Comparison of ENCODE assay signal across 8 mouse cellular contexts in the genomic region with DNA sequence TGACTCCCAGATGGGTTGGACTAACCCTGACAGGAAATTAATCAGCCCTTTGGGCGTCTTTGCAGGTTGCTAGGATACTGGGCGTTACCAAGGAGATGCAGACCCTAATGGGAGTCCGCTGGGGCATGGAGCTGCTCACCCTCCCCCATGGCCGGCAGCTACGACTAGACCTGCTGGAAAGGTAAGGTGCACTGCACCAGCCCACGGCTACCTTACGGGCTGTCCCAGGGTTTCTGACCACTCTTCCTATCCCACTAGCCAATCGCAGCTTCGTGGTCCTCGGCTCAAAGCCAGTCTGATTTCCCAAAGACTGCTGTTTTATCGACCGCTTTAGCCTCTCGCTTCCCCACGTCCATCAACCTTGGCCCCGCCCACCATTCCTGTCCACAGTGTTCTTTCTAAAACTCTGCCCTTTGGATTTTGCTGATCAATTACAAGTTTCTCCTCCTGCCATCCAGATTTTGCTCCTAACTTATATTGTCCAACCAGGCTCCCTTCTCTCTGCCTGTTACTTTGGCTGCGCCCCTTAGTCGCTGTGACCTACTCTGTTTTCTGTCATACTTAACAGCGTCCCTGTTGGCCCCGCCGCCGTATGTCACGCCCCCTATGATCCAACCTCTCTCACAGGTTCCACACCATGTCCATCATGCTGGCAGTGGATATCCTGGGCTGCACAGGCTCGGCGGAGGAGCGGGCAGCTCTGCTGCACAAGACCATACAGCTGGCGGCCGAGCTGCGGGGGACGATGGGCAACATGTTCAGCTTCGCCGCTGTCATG. TPM values are rescaled to one million over a fixed set of nuclear protein-coding genes. Genes with fewer than 3 reads are reported as not detected.
DNase-seq lines count a peak whose midpoint lies in the region; ATAC-seq lines count a peak whose summit lies in the region.

No protein-coding gene starts in this region.

- H3K27me3 ChIP-seq in erythroblast, embryonic 14.5 days (ENCODE audit: control insufficient read depth), result no peaks in the 10 kb centered on the region
- no peaks in the 10 kb centered on the region for H3K27me3 ChIP-seq in kidney, embryonic 14.5 days (ENCODE audit: control insufficient read depth, insufficient read depth, low read length)
- H3K27me3 ChIP-seq in lung, embryonic 16.5 days (ENCODE audit: control insufficient read depth, insufficient read depth, low read depth, low read length), result no peaks in the 10 kb centered on the region
- no peaks in the 10 kb centered on the region for H3K27me3 ChIP-seq in stomach, embryonic 14.5 days (ENCODE audit: control insufficient read depth, insufficient read depth, low read length)

- H3K4me2 ChIP-seq in kidney, embryonic 14.5 days (replicated peaks; ENCODE audit: low read depth, low read length), result peak overlapping the region; percentile 51
- H3K4me2 ChIP-seq in lung, embryonic 16.5 days (ENCODE audit: low read depth, low read length), result peak overlapping the region; percentile 56
- peak overlapping the region; percentile 44 for H3K4me2 ChIP-seq in stomach, embryonic 14.5 days (replicated peaks; ENCODE audit: low read depth, low read length)

- H3K36me3 ChIP-seq in erythroblast, embryonic 14.5 days (ENCODE audit: control insufficient read depth), result no peaks in the 10 kb centered on the region; the same call in 1 of the 2 replicates
- H3K36me3 ChIP-seq in kidney, embryonic 14.5 days (ENCODE audit: control insufficient read depth, insufficient read depth, low read length), result peaks cover 38% of the 10 kb centered on the region
- H3K36me3 ChIP-seq in lung, embryonic 16.5 days (ENCODE audit: control insufficient read depth, insufficient read depth, low read length), result peaks cover 2% of the 10 kb centered on the region; the same call in 1 of the 2 replicates
- H3K36me3 ChIP-seq in stomach, embryonic 14.5 days (ENCODE audit: control insufficient read depth, insufficient read depth, low read length), result peaks cover 22% of the 10 kb centered on the region

- no peaks in the 10 kb centered on the region for H3K4me1 ChIP-seq in erythroblast, embryonic 14.5 days (ENCODE audit: control insufficient read depth)
- H3K4me1 ChIP-seq in kidney, embryonic 14.5 days (ENCODE audit: control insufficient read depth, insufficient read depth, low read length), result no peaks in the 10 kb centered on the region
- peaks cover 3% of the 10 kb centered on the region; the same call in 1 of the 2 replicates for H3K4me1 ChIP-seq in lung, embryonic 16.5 days (replicated peaks; ENCODE audit: control insufficient read depth, insufficient read depth, low read length)
- peaks cover 7% of the 10 kb centered on the region; the same call in 1 of the 2 replicates for H3K4me1 ChIP-seq in stomach, embryonic 14.5 days (ENCODE audit: control insufficient read depth, insufficient read depth, low read length)

- WGBS in kidney, embryonic 14.5 days, result 6% methylated on average over 31 of the region's 31 CpGs
- 24% methylated on average over 31 of the region's 31 CpGs for WGBS in lung, embryonic 16.5 days
- 12% methylated on average over 31 of the region's 31 CpGs for WGBS in stomach, embryonic 14.5 days

- no peaks in the 10 kb centered on the region for H3K9me3 ChIP-seq in erythroblast, embryonic 14.5 days (ENCODE audit: control insufficient read depth, low read length)
- no peaks in the 10 kb centered on the region for H3K9me3 ChIP-seq in kidney, embryonic 14.5 days (ENCODE audit: control insufficient read depth, low read length)
- H3K9me3 ChIP-seq in lung, embryonic 16.5 days (ENCODE audit: control insufficient read depth, low read length), result no peaks in the 10 kb centered on the region
- H3K9me3 ChIP-seq in stomach, embryonic 14.5 days (ENCODE audit: control insufficient read depth, low read depth, low read length), result no peaks in the 10 kb centered on the region

- peak; percentile 82 for DNase-seq in forelimb bud, embryonic 11.5 days (ENCODE audit: low read depth, low spot score)
- DNase-seq in gastrocnemius, postnatal 14 days, result no peak
- no peak for DNase-seq in spleen, adult 12 weeks (ENCODE audit: low spot score)

- ATAC-seq in erythroblast, adult 5-6 weeks (replicated peaks; ENCODE audit: low FRiP score, poor library complexity, severe bottlenecking), result no peak
- peak; percentile 87 for ATAC-seq in kidney, embryonic 14.5 days (ENCODE audit: low FRiP score, low TSS enrichment)
- ATAC-seq in lung, embryonic 16.5 days (ENCODE audit: low read depth), result peak; percentile 88
- ATAC-seq in stomach, embryonic 14.5 days (ENCODE audit: insufficient number of reproducible peaks, insufficient read depth, low FRiP score, low read depth), result peak; percentile 82

- intact Hi-C loops in gastrocnemius, postnatal 14 days (cut with DNase I; ENCODE audit: low total_unique reads), result no loop called here

- H3K9ac ChIP-seq in kidney, embryonic 14.5 days (ENCODE audit: low read depth, low read length), result peak overlapping the region; percentile 37
- peak overlapping the region; percentile 44 for H3K9ac ChIP-seq in lung, embryonic 16.5 days (ENCODE audit: low read length)
- H3K9ac ChIP-seq in stomach, embryonic 14.5 days (replicated peaks; ENCODE audit: low read depth, low read length), result no peak overlapping the region

- peak overlapping the region; percentile 14 for H3K4me3 ChIP-seq in erythroblast, embryonic 14.5 days (replicated peaks)
- peak overlapping the region; percentile 32 for H3K4me3 ChIP-seq in kidney, embryonic 14.5 days (ENCODE audit: low read length)
- H3K4me3 ChIP-seq in lung, embryonic 16.5 days (ENCODE audit: low read length), result peak overlapping the region; percentile 45
- peak overlapping the region; percentile 25 for H3K4me3 ChIP-seq in stomach, embryonic 14.5 days (ENCODE audit: low read depth, low read length)

- 0 out of 2 replicates have a peak overlapping the region, but pooled peaks have one; percentile 19 for H3K27ac ChIP-seq in kidney, embryonic 14.5 days (ENCODE audit: low read depth, low read length)
- H3K27ac ChIP-seq in lung, embryonic 16.5 days (ENCODE audit: low read length), result peak overlapping the region; percentile 24
- 0 out of 2 replicates have a peak overlapping the region, but pooled peaks have one; percentile 27 for H3K27ac ChIP-seq in stomach, embryonic 14.5 days (ENCODE audit: low read length)

RNA-seq across cellular contexts. Expression of a gene that starts 6.0 kb away (rescaled TPM):
- 1.5 and 2.4 TPM in 2 replicates for polyA plus RNA-seq in erythroblast, embryonic 14.5 days (2012)
- total RNA-seq in erythroblast, adult 5-6 weeks (2015; ENCODE audit: low replicate concordance), result 10.4 and 11.3 TPM in 2 replicates
- total RNA-seq in erythroblast, adult 5-6 weeks (2017; ENCODE audit: low replicate concordance), result 4.7 and 8.8 TPM in 2 replicates
- polyA plus RNA-seq in kidney, embryonic 14.5 days (2014; fragmentation: Nextera tagmentation; extraction: Ambion mirVana), result 75.6 and 76.8 TPM in 2 replicates
- 61.7 and 63.5 TPM in 2 replicates for polyA plus RNA-seq in lung, embryonic 16.5 days (2015; fragmentation: Nextera tagmentation; extraction: Ambion mirVana)
- polyA plus RNA-seq in stomach, embryonic 14.5 days (2014; fragmentation: Nextera tagmentation; extraction: Ambion mirVana), result 71.3 and 75.7 TPM in 2 replicates
- 1 to 10 TPM; 7.5 to 8.2 TPM for total RNA-seq in gastrocnemius, postnatal 14 days (2021)

RNA-seq across cellular contexts. Expression of a gene that starts 10.3 kb away (rescaled TPM):
- polyA plus RNA-seq in erythroblast, embryonic 14.5 days (2012), result not detected in 2 replicates
- not detected in 2 replicates for total RNA-seq in erythroblast, adult 5-6 weeks (2015; ENCODE audit: low replicate concordance)
- total RNA-seq in erythroblast, adult 5-6 weeks (2017; ENCODE audit: low replicate concordance), result not detected in 2 replicates
- polyA plus RNA-seq in kidney, embryonic 14.5 days (2014; fragmentation: Nextera tagmentation; extraction: Ambion mirVana), result not detected in 2 replicates
- polyA plus RNA-seq in lung, embryonic 16.5 days (2015; fragmentation: Nextera tagmentation; extraction: Ambion mirVana), result 0.34 and 0.43 TPM in 2 replicates
- 0.67 and 0.77 TPM in 2 replicates for polyA plus RNA-seq in stomach, embryonic 14.5 days (2014; fragmentation: Nextera tagmentation; extraction: Ambion mirVana)
- total RNA-seq in gastrocnemius, postnatal 14 days (2021), result not detected

RNA-seq across cellular contexts. Expression of a gene that starts 24.4 kb away (rescaled TPM):
- polyA plus RNA-seq in erythroblast, embryonic 14.5 days (2012), result 0.02 TPM in 1 of 2 replicates, not detected in the other
- not detected in 2 replicates for total RNA-seq in erythroblast, adult 5-6 weeks (2015; ENCODE audit: low replicate concordance)
- total RNA-seq in erythroblast, adult 5-6 weeks (2017; ENCODE audit: low replicate concordance), result not detected in 2 replicates
- polyA plus RNA-seq in kidney, embryonic 14.5 days (2014; fragmentation: Nextera tagmentation; extraction: Ambion mirVana), result 0.30 TPM in 1 of 2 replicates, not detected in the other
- 1.2 and 2.1 TPM in 2 replicates for polyA plus RNA-seq in lung, embryonic 16.5 days (2015; fragmentation: Nextera tagmentation; extraction: Ambion mirVana)
- 0.13 and 0.64 TPM in 2 replicates for polyA plus RNA-seq in stomach, embryonic 14.5 days (2014; fragmentation: Nextera tagmentation; extraction: Ambion mirVana)
- total RNA-seq in gastrocnemius, postnatal 14 days (2021), result not detected

RNA-seq across cellular contexts. Expression of a gene that starts 24.5 kb away (rescaled TPM):
- 0.06 TPM in 1 of 2 replicates, not detected in the other for polyA plus RNA-seq in erythroblast, embryonic 14.5 days (2012)
- total RNA-seq in erythroblast, adult 5-6 weeks (2015; ENCODE audit: low replicate concordance), result 2.5 TPM in 1 of 2 replicates, not detected in the other
- total RNA-seq in erythroblast, adult 5-6 weeks (2017; ENCODE audit: low replicate concordance), result not detected in 2 replicates
- 3.3 and 5.8 TPM in 2 replicates for polyA plus RNA-seq in kidney, embryonic 14.5 days (2014; fragmentation: Nextera tagmentation; extraction: Ambion mirVana)
- 4.1 and 4.5 TPM in 2 replicates for polyA plus RNA-seq in lung, embryonic 16.5 days (2015; fragmentation: Nextera tagmentation; extraction: Ambion mirVana)
- polyA plus RNA-seq in stomach, embryonic 14.5 days (2014; fragmentation: Nextera tagmentation; extraction: Ambion mirVana), result 4.3 and 5.6 TPM in 2 replicates
- 1 to 10 TPM; 2.4 to 3.0 TPM for total RNA-seq in gastrocnemius, postnatal 14 days (2021)

RNA-seq across cellular contexts. Expression of a gene that starts 30.2 kb away (rescaled TPM):
- 0.04 and 0.06 TPM in 2 replicates for polyA plus RNA-seq in erythroblast, embryonic 14.5 days (2012)
- 15.4 and 23.2 TPM in 2 replicates for total RNA-seq in erythroblast, adult 5-6 weeks (2015; ENCODE audit: low replicate concordance)
- total RNA-seq in erythroblast, adult 5-6 weeks (2017; ENCODE audit: low replicate concordance), result 5.2 and 6.4 TPM in 2 replicates
- 19.8 and 25.4 TPM in 2 replicates for polyA plus RNA-seq in kidney, embryonic 14.5 days (2014; fragmentation: Nextera tagmentation; extraction: Ambion mirVana)
- polyA plus RNA-seq in lung, embryonic 16.5 days (2015; fragmentation: Nextera tagmentation; extraction: Ambion mirVana), result 43.2 and 46.2 TPM in 2 replicates
- polyA plus RNA-seq in stomach, embryonic 14.5 days (2014; fragmentation: Nextera tagmentation; extraction: Ambion mirVana), result 28.2 and 28.4 TPM in 2 replicates
- total RNA-seq in gastrocnemius, postnatal 14 days (2021), result 10 to 100 TPM; 10.2 to 16.1 TPM

Comparison
In these comparisons a context has a peak if more than half of its experiments do, and no peak if none do; other contexts are left out.
1. RNA of a gene that starts 6.0 kb away (polyA plus RNA-seq): 75.6 to 76.8 TPM in kidney, embryonic 14.5 days, 71.3 to 75.7 TPM in stomach, embryonic 14.5 days and 61.7 to 63.5 TPM in lung, embryonic 16.5 days; 1.5 to 2.4 TPM in erythroblast, embryonic 14.5 days; every median in the first group is over 10 times any median in the second.
2. Peak in every context shown above with its lines, with median percentiles within 50 percentile points of each other: H3K4me3 ChIP-seq, H3K27ac ChIP-seq and H3K4me2 ChIP-seq.